Mouse (Mus musculus) megakaryocyte, embryonic 14.5 days (primary cell): Measurements from ENCODE around the gene Arsb.

Experiments used
- FLI1 ChIP-seq: IDR thresholded peaks from 2 replicates; pipeline ENCODE4 v1.6.1; 2012; ENCODE audit warnings: low read length, inconsistent platforms, mixed read lengths
- GATA1 ChIP-seq: IDR thresholded peaks from 3 replicates; pipeline ENCODE4 v1.6.1; 2012; ENCODE audit warnings: mixed read lengths, low read length, inconsistent platforms, borderline replicate concordance

DNA sequence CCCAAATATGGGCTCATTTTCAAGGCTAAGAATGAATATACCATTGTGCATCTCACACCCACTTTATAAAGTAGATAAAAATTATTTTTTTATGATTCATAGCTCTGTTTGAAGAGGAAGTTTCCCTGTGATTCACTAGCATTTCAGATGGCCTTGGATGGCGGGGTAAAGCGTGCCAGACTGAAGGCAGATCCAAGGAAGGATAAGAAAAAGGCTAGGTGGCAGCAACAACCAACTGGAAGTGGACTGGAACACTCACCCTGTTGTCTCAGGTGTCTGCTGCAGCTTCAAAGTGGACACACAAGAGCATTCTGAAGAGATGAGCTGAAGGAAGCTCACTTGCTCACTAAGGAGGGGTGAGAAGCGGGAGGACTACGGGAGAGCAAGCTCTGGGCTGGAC is 181.0 kb downstream of the Arsb start:
- TF ChIP-seq GATA1 (no peak), FLI1 (no peak)
